Mouse (Mus musculus): Measurements from ENCODE around the gene Olfr702.

Gene Olfr702

DNA sequence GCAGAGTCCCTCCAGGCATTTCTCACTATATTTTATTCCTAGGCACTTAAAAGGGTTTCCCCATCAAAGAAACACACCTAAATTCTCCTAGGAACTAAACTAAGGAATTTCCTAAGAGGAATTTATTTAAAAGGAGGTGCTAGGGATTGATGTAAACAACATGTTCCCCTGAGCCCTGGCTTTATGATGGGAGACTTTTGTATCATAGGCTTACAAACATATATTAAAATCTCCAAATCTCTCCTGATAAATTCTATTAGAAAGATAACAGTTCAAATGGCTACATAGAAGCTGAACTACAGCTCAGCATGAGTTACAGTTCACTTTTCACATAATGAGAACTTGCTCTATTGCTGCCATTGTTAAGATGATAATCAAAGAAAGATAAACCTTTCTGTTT lies at the start of gene Olfr702:
Gene Olfr702 (minus strand): TSS at position 101 of the 400 bp plus-strand sequence.
- in situ Hi-C loops (cut with MboI, MseI), result no loop called here

DNA sequence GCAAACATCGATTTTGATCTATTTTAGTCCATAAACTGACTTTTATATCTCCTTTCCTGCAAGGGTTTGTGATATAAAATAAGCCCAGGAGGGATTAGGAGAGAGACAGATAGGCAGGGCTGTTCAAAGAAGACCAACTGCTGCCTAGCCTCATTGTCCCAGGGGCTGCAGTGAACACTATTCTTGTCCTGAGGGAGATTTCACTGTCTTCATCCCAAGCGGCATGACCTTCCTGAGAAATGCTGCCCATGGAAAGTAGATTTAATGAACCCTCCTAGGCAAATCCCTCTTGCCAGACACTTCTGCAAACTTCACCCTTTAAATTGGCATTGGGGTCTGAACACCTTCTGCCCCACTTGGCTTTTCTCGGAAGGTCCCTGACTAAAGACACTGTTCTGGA lies 43.1 kb upstream of the Olfr702 start, which contains the start of gene Olfr705:
Gene Olfr705 (minus strand): TSS at position 101 of the 400 bp plus-strand sequence.
- in situ Hi-C loops (cut with MboI, MseI), result no loop called here

DNA sequence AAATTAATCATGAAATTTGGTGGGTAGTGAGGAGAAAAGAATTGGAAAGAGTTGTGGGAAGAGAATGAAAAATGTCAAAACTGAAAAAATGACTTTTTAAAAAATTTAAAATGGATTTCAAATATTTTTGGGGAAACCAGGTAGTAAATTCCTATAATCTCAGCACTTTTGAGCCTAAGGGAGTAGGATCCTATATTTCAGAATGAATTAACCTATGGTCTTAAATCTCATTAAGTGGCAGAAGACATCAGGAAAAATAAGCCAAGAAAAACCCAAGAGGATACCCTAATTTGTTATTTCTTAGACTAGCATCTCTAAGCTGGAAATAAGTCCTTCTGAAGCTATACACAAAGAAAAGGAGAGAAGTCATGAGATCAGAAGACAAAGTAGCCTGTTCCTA lies 29.2 kb upstream of the Olfr702 start, which contains the start of gene Olfr704:
Gene Olfr704 (plus strand): TSS at position 301 of the 400 bp plus-strand sequence.
- in situ Hi-C loops (cut with MboI, MseI), result no loop called here

GRCm38 (mm10) chr7:106843060-106843459 lies 9.4 kb upstream of the Olfr702 start, which contains the start of gene Olfr703:
Gene Olfr703 (plus strand): TSS chr7:106843360.
- in situ Hi-C loops (cut with MboI, MseI), result no loop called here

DNA sequence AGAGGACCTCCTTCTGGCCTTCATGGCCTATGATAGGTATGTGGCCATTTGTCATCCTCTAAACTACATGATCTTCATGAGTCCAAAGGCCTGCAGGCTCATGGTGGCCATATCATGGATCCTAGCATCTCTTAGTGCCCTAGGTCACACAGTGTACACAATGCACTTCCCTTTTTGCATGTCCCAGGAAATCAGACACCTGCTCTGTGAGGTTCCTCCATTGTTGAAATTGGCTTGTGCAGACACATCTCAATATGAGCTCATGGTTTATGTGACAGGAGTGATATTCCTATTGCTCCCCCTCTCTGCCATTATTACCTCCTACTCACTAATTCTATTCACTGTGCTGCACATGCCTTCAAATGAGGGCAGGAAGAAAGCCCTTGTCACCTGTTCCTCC lies 15.3 kb downstream of the Olfr702 start:
- in situ Hi-C loops (cut with MboI, MseI), result no loop called here

GRCm38 (mm10) chr7:106815775-106816174 lies 17.9 kb downstream of the Olfr702 start:
- in situ Hi-C loops (cut with MboI, MseI), result no loop called here

GRCm38 (mm10) chr7:106813829-106814228 lies 19.9 kb downstream of the Olfr702 start, which contains the start of gene Olfr701:
Gene Olfr701 (plus strand): TSS chr7:106814129.
- in situ Hi-C loops (cut with MboI, MseI), result no loop called here

- in situ Hi-C loops (cut with MboI, MseI), result loop anchor here (10.0 kb wide), 1 partner anchor 444 kb away; no protein-coding TSS in a partner anchor
Measured at GRCm38 (mm10) chr7:106808734-106809133, 25.0 kb downstream of the Olfr702 start, which contains the start of gene Olfr700. Gene Olfr700 (minus strand): TSS chr7:106808834.

- in situ Hi-C loops (cut with MboI, MseI), result no loop called here
Measured at GRCm38 (mm10) chr7:106793098-106793497, 40.6 kb downstream of the Olfr702 start, which contains the start of gene Olfr699. Gene Olfr699 (minus strand): TSS chr7:106793198.

GRCm38 (mm10) chr7:106788330-106788729 lies 45.4 kb downstream of the Olfr702 start:
- in situ Hi-C loops (cut with MboI, MseI), result no loop called here

All from T-helper 2 cell (primary cell).